Mouse (Mus musculus) midbrain, embryonic 12.5 days (tissue): ENCODE measurements around the gene Msrb3. TPM values are rescaled to one million over a fixed set of nuclear protein-coding genes. Genes with fewer than 3 reads are reported as not detected.

Experiments
- ATAC-seq: fragments of 200-750 bp; cut with Nextera tagmentation; 2 replicates; pipeline ENCODE4 v1.8.0; 2017; ENCODE audit warnings: low read depth, moderate TSS enrichment, moderate library complexity; ENCODE audit not compliant: low FRiP score
- H3K27ac ChIP-seq: fragments of 300-500 bp; sonication (generic); replicated peaks from 2 replicates; pipeline ENCODE4 v1.5.1; 2016; ENCODE audit warnings: mild to moderate bottlenecking
- H3K27me3 ChIP-seq: fragments of 300-500 bp; sonication (generic); 2 replicates; pipeline ENCODE4 v1.6.1; 2016; ENCODE audit warnings: mild to moderate bottlenecking
- H3K36me3 ChIP-seq: fragments of 300-500 bp; sonication (generic); 2 replicates; pipeline ENCODE4 v1.6.1; 2016
- H3K4me1 ChIP-seq: fragments of 300-500 bp; sonication (generic); 2 replicates; pipeline ENCODE4 v1.6.1; 2016
- H3K4me2 ChIP-seq: fragments of 300-500 bp; sonication (generic); replicated peaks from 2 replicates; pipeline ENCODE4 v1.6.1; 2016; ENCODE audit warnings: mild to moderate bottlenecking, moderate library complexity
- H3K4me3 ChIP-seq: fragments of 300-500 bp; sonication (generic); 2 replicates; pipeline ENCODE4 v1.5.1; 2016; ENCODE audit warnings: mild to moderate bottlenecking
- H3K9ac ChIP-seq: fragments of 300-500 bp; sonication (generic); replicated peaks from 2 replicates; pipeline ENCODE4 v1.6.1; 2016; ENCODE audit warnings: mild to moderate bottlenecking, moderate library complexity
- H3K9me3 ChIP-seq: fragments of 300-500 bp; sonication (generic); 2 replicates; pipeline ENCODE4 v1.6.1; 2016; ENCODE audit warnings: mild to moderate bottlenecking
- WGBS: fragments of 180-500 bp; shearing (Covaris S2); methylation state at CpG from one replicate; pipeline ENCODE4 v1.1.7; 2016; 5-methylcytosine and 5-hydroxymethylcytosine counted together
- polyA plus RNA-seq: library from polyadenylated mRNA; unstranded; fragments of >200 nt; fragmentation: Nextera tagmentation; extraction: Ambion mirVana; gene quantifications from 2 replicates; pipeline ENCODE4 v1.2.1, GENCODE M21; 2016

Gene Msrb3
- 3.6 and 4.4 TPM in 2 replicates for polyA plus RNA-seq

GRCm38 (mm10) chr10:120898785-120899762 is at the start of gene Msrb3:
TSS of gene Msrb3 (minus strand) at chr10:120899101.
- H3K27me3 ChIP-seq: peaks cover 56% of the 10 kb centered on the region
- no peaks in the 10 kb centered on the region for H3K36me3 ChIP-seq
- peak within 1 kb of the TSS; percentile 97 for H3K4me2 ChIP-seq
- no peaks in the 10 kb centered on the region for H3K9me3 ChIP-seq
- 4% methylated on average over 60 of the region's 64 CpGs for WGBS
- ATAC-seq: peak; percentile 89
- H3K9ac ChIP-seq: peak within 1 kb of the TSS; percentile 62
- peak within 1 kb of the TSS; percentile 65 for H3K4me3 ChIP-seq
- H3K27ac ChIP-seq: no peak within 1 kb of the TSS
- H3K4me1 ChIP-seq: peaks cover 11% of the 10 kb centered on the region

DNA sequence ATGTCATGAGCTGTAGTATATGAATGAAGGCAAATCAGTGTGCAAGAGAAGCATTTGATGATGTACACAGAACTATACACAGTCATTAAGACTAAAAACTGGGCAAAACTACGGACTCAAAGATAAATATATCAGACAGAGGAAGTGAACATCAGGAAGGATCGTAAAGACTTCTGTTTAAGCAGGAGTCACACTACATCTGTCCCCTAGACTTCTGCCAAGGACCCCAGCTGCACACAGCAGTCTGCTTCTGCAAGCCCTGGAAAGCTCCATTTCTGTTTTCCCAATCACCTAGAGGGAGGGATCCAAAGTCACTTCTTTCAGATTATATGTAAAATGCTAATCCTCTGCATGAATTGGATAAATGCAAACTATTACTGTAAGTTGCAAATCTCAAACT is 49.6 kb upstream of the Msrb3 start:
- no peak overlapping the region for H3K4me3 ChIP-seq
- peaks cover 12% of the 10 kb centered on the region; the same call in 1 of the 2 replicates for H3K4me1 ChIP-seq
- H3K27me3 ChIP-seq: no peaks in the 10 kb centered on the region
- ATAC-seq: no peak
- no peak overlapping the region for H3K4me2 ChIP-seq
- 0 out of 2 replicates have a peak, but pooled peaks cover 3% of the 10 kb centered on the region for H3K36me3 ChIP-seq
- H3K27ac ChIP-seq: no peak overlapping the region
- WGBS: 87% methylated on average over 2 of the region's 2 CpGs
- no peak overlapping the region for H3K9ac ChIP-seq
- no peaks in the 10 kb centered on the region for H3K9me3 ChIP-seq

- H3K27ac ChIP-seq: no peak overlapping the region
- H3K4me1 ChIP-seq: peaks cover 12% of the 10 kb centered on the region; the same call in 1 of the 2 replicates
- no peak for ATAC-seq
- H3K27me3 ChIP-seq: no peaks in the 10 kb centered on the region
- H3K4me2 ChIP-seq: no peak overlapping the region
- H3K36me3 ChIP-seq: 0 out of 2 replicates have a peak, but pooled peaks cover 3% of the 10 kb centered on the region
- no peak overlapping the region for H3K9ac ChIP-seq
- WGBS: 98% methylated on average over 2 of the region's 2 CpGs
- H3K9me3 ChIP-seq: no peaks in the 10 kb centered on the region
- H3K4me3 ChIP-seq: no peak overlapping the region
Observed at GRCm38 (mm10) chr10:120947842-120948241, 48.9 kb upstream of the Msrb3 start.

- H3K4me3 ChIP-seq: no peak overlapping the region
- no peaks in the 10 kb centered on the region for H3K9me3 ChIP-seq
- no peak overlapping the region for H3K9ac ChIP-seq
- no peak overlapping the region for H3K4me2 ChIP-seq
- H3K27me3 ChIP-seq: no peaks in the 10 kb centered on the region
- H3K36me3 ChIP-seq: 0 out of 2 replicates have a peak, but pooled peaks cover 3% of the 10 kb centered on the region
- no peak overlapping the region for H3K27ac ChIP-seq
- 82% methylated on average over 5 of the region's 5 CpGs for WGBS
- H3K4me1 ChIP-seq: 0 out of 2 replicates have a peak, but pooled peaks cover 8% of the 10 kb centered on the region
- no peak for ATAC-seq
Observed at GRCm38 (mm10) chr10:120946847-120947246, 47.9 kb upstream of the Msrb3 start.

DNA sequence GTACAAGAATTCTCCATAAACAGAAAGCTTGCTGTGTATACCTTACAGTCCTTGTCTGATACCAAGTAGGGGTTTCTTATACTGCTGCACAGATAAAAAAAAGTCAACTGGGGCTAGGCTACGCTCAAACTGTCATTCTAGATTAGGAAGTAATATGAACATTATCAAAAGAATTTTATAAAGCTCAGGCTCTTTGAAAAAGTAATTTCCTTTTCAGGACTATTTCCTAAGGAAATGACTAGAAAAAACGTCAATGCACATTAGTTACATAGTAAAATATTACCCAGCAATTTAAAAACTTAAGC is 40.0 kb upstream of the Msrb3 start:
- Histone ChIP-seq H3K4me1 (no peaks in the 10 kb centered on the region), H3K36me3 (no peaks in the 10 kb centered on the region), H3K27ac (no peak overlapping the region), H3K4me3 (no peak overlapping the region), H3K9me3 (no peaks in the 10 kb centered on the region), H3K4me2 (no peak overlapping the region), H3K9ac (no peak overlapping the region), H3K27me3 (no peaks in the 10 kb centered on the region)
- no peak for ATAC-seq
- 86% methylated on average over 2 of the region's 2 CpGs for WGBS

DNA sequence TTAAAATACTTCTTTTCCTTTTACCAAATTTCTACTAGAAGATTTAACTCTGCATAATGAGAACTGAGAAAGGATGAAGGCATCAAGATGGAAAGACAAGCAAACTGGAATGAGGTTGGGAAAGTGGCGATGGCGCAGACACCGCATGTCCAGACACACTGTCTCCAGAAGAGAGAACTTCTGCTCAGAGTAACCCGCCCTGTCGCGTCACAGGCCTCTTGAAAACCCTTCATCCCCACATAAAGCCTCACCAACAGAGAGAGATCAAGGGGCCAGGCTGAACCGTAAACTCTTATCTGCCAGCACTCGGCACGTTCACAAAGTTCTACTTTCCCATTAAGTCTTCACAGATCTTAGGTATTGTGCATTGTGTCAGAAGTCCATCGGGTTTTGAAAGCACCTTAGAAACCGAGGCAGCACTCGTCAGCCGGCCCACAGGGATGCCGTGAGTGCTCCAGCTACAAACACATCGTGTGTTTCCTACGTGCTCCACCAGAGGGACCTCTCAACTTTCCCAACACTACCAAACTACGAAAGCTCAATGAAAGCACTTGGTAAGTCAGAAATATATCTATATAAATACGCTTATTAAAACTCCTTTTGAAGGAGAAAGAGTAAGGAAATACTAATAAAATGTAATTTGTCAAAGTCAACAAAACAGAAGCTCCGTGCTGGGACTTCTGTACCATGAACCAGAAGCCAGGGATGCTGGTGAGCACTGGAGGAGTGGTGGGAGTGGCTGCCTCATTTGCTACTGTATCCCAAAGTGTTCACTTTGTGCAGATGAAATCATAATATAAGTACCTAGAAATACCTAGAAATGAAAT is 39.4 kb upstream of the Msrb3 start:
- H3K4me3 ChIP-seq: no peak overlapping the region
- 0 out of 2 replicates have a peak, but pooled peaks have one; percentile 19 for ATAC-seq
- no peaks in the 10 kb centered on the region for H3K27me3 ChIP-seq
- H3K36me3 ChIP-seq: no peaks in the 10 kb centered on the region; the same call in 1 of the 2 replicates
- H3K9ac ChIP-seq: no peak overlapping the region
- H3K9me3 ChIP-seq: no peaks in the 10 kb centered on the region
- no peaks in the 10 kb centered on the region for H3K4me1 ChIP-seq
- H3K4me2 ChIP-seq: no peak overlapping the region
- 53% methylated on average over 19 of the region's 19 CpGs for WGBS
- no peak overlapping the region for H3K27ac ChIP-seq

DNA sequence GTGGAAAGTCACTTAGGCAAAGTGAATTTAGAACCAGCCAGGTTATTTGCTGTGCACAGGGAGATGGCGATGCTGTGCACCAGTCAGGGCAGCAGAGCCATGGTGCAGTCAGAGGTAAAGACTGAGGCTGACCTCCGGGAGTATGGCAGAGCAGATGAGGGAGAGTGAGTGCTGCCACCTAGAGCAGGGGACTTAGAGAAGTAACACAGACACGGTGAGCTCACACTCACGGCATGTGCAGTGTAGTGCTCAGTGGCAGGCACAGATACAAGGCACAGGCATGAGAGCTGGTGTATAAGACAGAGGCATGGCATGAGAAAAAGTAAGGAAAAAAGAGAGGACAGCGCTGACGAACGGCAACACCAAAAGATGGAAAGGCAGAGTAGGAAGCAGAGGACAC is 30.6 kb upstream of the Msrb3 start:
- H3K9me3 ChIP-seq: no peaks in the 10 kb centered on the region
- peaks cover 28% of the 10 kb centered on the region; the same call in 1 of the 2 replicates for H3K36me3 ChIP-seq
- no peak overlapping the region for H3K27ac ChIP-seq
- WGBS: 80% methylated on average over 7 of the region's 7 CpGs
- no peak overlapping the region for H3K4me2 ChIP-seq
- ATAC-seq: no peak
- no peaks in the 10 kb centered on the region for H3K4me1 ChIP-seq
- H3K9ac ChIP-seq: no peak overlapping the region
- H3K27me3 ChIP-seq: no peaks in the 10 kb centered on the region
- H3K4me3 ChIP-seq: no peak overlapping the region

DNA sequence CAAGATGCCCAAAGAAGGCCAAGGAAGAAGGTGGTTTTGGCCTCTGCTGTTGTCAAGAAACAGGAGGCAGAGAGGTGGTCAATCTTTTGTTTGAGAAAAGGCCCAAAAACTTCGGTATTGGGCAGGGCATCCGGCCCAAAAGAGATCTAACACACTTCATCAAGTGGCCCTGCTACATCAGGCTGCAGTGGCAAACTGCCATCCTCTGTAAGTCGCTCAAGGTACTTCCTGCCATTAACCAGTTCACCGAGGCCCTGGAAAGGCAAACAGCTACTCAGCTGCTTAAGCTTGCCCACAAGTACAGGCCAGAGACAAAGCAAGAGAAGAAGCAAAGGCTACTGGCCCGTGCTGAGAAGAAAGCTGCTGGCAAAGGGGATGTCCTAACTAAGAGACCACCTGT is 29.3 kb upstream of the Msrb3 start:
- Histone ChIP-seq H3K27me3 (no peaks in the 10 kb centered on the region), H3K4me2 (no peak overlapping the region), H3K9me3 (no peaks in the 10 kb centered on the region), H3K4me1 (no peaks in the 10 kb centered on the region), H3K36me3 (peaks cover 28% of the 10 kb centered on the region; the same call in 1 of the 2 replicates), H3K4me3 (no peak overlapping the region), H3K9ac (no peak overlapping the region), H3K27ac (no peak overlapping the region)
- 89% methylated on average over 5 of the region's 5 CpGs for WGBS
- no peak for ATAC-seq

- no peaks in the 10 kb centered on the region for H3K27me3 ChIP-seq
- H3K36me3 ChIP-seq: peaks cover 36% of the 10 kb centered on the region
- H3K4me2 ChIP-seq: no peak overlapping the region
- 93% methylated on average over 8 of the region's 8 CpGs for WGBS
- no peak overlapping the region for H3K4me3 ChIP-seq
- H3K27ac ChIP-seq: no peak overlapping the region
- no peak for ATAC-seq
- H3K9ac ChIP-seq: no peak overlapping the region
- H3K9me3 ChIP-seq: no peaks in the 10 kb centered on the region
- no peaks in the 10 kb centered on the region for H3K4me1 ChIP-seq
Observed at GRCm38 (mm10) chr10:120926156-120926555, 27.3 kb upstream of the Msrb3 start.

- Histone ChIP-seq H3K9me3 (no peaks in the 10 kb centered on the region), H3K4me2 (no peak overlapping the region), H3K4me1 (no peaks in the 10 kb centered on the region), H3K27me3 (no peaks in the 10 kb centered on the region), H3K36me3 (peaks cover 27% of the 10 kb centered on the region), H3K4me3 (no peak overlapping the region), H3K27ac (no peak overlapping the region), H3K9ac (no peak overlapping the region)
- ATAC-seq: no peak
- 67% methylated on average over 2 of the region's 2 CpGs for WGBS
Observed at GRCm38 (mm10) chr10:120921501-120921900, 22.6 kb upstream of the Msrb3 start.

GRCm38 (mm10) chr10:120920604-120921003 is 21.7 kb upstream of the Msrb3 start:
- H3K9me3 ChIP-seq: no peaks in the 10 kb centered on the region
- no peaks in the 10 kb centered on the region for H3K4me1 ChIP-seq
- no peak overlapping the region for H3K4me3 ChIP-seq
- peaks cover 23% of the 10 kb centered on the region for H3K36me3 ChIP-seq
- no peak overlapping the region for H3K9ac ChIP-seq
- no peaks in the 10 kb centered on the region for H3K27me3 ChIP-seq
- H3K4me2 ChIP-seq: no peak overlapping the region
- no peak for ATAC-seq
- 87% methylated on average over 11 of the region's 11 CpGs for WGBS
- H3K27ac ChIP-seq: no peak overlapping the region

DNA sequence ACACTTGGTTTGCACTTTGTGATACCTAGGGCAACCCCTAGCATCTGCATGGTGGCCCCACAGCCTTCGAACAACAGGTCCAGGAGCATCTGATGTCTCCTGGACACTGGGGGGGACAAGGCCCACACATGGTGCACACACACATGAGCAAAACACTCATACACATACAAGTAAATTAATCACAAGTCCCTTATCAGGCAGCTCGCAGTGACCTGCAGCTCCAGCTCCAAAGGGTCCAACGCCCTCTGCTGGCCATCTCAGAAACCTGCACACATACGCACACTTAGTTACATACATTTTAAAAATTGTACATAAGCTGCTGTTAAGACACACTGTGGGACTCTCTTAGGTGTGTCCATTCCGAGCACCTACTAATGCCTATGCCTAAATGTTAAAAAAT is 17.3 kb upstream of the Msrb3 start:
- H3K27me3 ChIP-seq: no peaks in the 10 kb centered on the region

More for the DNA sequence above, 17.3 kb upstream of the Msrb3 start:
- Histone ChIP-seq H3K9ac (no peak overlapping the region), H3K9me3 (no peaks in the 10 kb centered on the region), H3K4me3 (no peak overlapping the region), H3K27ac (no peak overlapping the region), H3K4me1 (no peaks in the 10 kb centered on the region; the same call in 1 of the 2 replicates), H3K4me2 (no peak overlapping the region), H3K36me3 (peaks cover 8% of the 10 kb centered on the region; the same call in 1 of the 2 replicates)
- WGBS: 89% methylated on average over 5 of the region's 5 CpGs
- ATAC-seq: no peak
